Mouse (Mus musculus): ENCODE results near the gene Enpp3. TPM values are rescaled to one million over a fixed set of nuclear protein-coding genes. Genes with fewer than 3 reads are reported as not detected.

Enpp3 gene
- total RNA-seq, 2 experiments from 2014 or later, result 0.17 to 0.23 TPM

Other genes with a start within 250 kb of the Enpp3 start
- 1 to 10 TPM; 6.9 to 7.4 TPM for gene Ccn2, start 247.4 kb downstream of the Enpp3 start, total RNA-seq (2021)
- gene Enpp1, start 130.7 kb downstream of the Enpp3 start, total RNA-seq (2021), result 1 to 10 TPM; 3.3 TPM
- gene Med23, start 27.2 kb upstream of the Enpp3 start, total RNA-seq (2021), result 10 to 100 TPM; 31.9 to 42.9 TPM
- gene Arg1, start 84.7 kb upstream of the Enpp3 start, total RNA-seq (2021), result under 1 TPM in 1 of 2 experiments, not detected in 1; 0.17 TPM